Mouse (Mus musculus): ENCODE measurements around the gene Tbx4. TPM values are rescaled to one million over a fixed set of nuclear protein-coding genes. Genes with fewer than 3 reads are reported as not detected.

Gene Tbx4
- polyA plus RNA-seq, 1 experiment from 2014 or later: not detected

DNA sequence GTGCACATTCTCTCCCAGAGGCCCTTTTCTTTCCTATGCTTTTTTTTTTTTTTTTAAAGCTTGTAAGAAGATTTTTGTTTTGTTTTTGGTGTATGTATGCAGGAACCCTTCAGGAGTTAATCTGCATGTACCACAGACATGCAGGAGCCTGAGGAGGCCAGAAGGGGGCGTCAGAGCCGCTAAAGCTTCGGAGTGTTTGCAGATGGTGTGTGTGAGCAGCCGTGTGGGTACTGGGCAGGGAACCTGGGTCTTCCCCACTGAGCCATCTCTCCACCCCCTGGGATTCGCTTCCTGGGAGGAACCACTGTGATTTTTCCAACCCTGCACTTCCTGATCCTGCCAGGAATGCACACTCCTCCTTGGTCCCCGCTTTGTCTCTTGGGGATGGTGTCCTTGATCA is 35.5 kb upstream of the Tbx4 start:
- DNase-seq (ENCODE audit: low spot score): no peak

DNA sequence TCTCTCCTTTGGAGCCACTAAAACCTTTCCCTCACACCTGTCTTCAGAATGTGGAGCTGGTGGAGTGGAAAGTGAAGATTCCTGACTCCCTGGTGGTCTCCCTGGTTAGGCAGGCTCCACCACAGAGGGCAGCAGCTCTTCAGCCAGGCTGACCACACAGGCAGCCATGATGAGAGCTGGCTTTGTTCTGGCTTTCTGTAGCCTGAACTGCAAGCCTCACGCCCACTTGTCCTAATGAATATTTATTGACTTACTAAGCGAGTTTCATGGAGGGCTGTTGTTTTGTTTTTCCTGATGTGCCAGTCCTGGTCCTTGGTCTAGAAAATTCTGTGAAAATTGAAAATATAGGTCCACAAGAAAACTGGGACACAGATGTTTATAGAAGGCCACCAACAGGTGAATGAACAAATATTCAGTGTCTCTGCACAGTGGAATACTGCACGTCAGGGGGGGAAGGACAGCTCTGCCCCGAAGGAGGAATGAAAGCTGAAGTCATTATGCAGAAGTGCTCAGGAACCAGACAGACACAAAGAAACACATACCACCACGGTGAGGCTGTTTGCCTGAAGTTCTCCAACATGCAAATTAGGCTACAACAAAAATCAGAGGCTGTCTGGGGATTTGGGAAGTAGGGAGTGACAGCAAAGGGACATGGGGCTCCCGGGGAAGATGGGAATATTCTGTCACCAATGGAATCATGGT is 28.1 kb upstream of the Tbx4 start:
- no peak for DNase-seq (ENCODE audit: low spot score)

DNA sequence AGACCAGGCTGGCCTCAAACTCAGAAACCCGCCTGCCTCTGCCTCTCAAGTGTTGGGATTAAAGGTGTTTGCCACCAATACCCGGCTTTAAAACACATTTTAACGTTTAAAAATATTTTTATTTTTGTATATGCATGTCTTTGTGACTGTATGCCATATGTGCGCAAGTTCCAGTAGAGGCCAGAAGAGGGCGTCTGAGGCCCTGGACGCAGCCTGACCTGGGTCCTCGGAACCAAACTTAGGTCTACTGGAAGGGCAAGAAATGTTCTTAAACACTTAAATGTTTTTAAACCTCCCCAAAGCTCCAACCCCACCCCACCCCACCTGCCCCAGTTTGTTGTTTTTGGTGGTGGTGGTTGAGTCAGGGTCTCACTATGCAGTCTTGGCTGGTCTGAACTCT is 21.9 kb upstream of the Tbx4 start:
- no peak for DNase-seq (ENCODE audit: low spot score)

DNA sequence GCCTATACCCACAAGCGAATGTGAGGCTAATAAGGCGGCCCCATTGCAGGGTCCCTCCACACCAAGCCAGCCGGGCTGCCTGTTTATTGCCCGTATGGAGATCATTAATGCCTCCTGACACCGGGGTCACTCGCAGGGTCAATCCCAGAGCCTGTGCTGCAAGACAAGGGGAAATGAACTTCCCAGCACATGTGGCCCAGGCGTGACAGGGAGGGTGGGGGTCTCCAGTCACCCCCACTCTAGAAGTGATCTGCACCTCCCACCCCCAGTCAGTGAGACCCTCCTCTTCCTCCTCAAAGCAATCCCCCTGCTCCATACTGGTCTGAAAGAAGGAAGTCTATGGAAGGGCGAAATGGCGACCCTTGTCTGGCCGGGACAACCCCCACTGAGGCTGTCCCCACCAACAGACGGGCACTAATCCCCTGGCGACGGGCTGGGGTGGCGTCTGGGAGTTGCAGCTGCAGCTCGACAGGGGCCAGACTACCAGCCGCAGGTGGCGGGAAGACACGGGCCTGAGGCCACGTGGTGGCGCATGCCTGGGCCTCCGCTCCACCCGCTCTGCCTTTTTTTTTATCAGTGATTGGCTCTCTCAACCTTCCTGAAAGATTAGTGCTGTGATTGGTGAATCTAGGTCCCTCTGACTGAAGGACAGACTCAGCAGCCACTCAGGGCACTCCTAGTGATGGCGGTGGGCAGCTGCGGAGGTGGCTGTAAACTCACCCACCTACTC is 10.0 kb upstream of the Tbx4 start:
- DNase-seq (ENCODE audit: low spot score): no peak

DNA sequence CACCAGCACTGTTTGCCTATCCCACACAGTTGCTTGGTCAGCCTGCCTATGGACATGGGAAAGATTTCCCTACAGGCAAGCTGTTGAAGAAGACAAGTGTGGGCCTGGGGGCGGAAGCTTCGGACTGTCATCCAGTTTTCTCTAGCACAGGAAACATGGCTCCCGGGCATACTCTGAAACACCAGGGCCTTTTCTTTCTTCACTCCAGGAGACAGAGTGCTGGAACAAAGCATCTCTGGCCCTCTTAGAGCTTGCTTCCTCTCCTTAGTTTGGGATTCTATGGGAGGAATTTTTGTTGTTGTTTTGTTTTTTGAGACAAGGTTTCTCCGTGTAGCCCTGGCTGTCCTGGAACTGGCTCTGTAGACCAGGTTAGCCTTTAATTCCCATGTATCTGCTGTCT is 1.7 kb upstream of the Tbx4 start:
- no peak for DNase-seq (ENCODE audit: low spot score)

DNA sequence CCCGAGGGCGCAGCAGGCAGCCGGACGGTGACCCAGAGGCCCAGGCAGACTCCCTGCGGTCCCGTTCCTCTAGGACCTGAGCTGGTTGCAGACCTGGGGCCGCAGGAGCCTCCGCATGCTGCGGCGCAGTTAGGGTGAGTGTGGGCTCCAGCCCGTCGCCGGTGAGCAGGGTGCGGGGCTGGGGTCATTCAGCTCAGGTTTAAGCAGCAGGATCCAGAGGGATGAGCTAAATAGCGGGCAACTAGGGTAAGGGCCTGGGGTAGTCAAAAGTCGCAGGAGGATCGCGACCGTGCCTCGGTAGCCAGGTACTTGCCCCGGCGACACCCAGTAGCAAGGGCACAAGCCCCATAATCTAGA is 185 bp downstream of the Tbx4 start:
- no peak for DNase-seq (ENCODE audit: low spot score)

DNA sequence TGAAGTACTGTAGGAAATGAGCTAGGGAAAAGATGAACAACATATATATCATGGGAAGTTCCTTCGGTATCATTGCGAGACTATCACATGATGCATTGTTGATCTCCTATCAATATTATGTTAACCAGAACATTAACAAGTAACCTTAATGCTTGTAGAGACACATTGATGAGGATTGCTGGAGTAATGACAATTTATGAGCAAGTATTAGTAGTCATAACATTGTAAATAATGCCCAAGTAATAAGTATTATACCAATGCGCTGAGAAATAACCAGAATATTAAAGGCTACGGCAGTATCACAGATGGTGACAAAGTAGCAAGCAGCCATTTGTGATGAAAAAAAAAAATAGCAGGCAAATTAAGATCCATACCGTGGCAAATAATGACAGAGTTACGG is 1.1 kb downstream of the Tbx4 start:
- no peak for DNase-seq (ENCODE audit: low spot score)

DNA sequence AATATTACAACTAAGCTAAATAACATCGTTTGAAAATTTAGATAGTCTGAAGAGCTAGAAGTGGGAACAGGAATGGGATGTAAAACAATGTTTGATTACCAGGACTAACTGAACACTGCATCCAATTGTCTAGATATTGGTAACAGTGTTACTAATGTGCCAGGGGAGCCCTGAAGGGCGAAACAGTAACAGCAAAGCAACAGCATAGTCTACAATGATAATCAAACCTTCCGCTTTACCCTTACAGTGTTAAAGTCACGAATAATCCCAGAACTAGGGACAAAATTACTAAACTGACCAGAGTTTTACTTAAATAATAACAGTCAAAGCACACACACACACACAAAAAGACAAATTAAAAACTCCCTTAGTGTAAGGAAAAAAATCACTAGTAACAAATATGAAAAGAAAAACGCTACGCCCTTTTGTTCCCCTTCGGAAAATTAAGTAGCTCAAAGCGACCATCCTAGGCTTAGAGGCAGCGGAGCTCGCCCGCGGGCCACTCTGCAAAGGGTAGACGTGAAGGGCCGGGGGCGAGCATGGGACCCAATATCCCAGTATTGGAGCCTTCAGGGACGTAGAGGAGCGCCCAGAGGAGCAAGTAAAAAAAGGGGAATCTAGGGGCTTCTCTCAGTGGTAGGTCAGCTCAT is 1.7 kb downstream of the Tbx4 start:
- no peak for DNase-seq (ENCODE audit: low spot score)

DNA sequence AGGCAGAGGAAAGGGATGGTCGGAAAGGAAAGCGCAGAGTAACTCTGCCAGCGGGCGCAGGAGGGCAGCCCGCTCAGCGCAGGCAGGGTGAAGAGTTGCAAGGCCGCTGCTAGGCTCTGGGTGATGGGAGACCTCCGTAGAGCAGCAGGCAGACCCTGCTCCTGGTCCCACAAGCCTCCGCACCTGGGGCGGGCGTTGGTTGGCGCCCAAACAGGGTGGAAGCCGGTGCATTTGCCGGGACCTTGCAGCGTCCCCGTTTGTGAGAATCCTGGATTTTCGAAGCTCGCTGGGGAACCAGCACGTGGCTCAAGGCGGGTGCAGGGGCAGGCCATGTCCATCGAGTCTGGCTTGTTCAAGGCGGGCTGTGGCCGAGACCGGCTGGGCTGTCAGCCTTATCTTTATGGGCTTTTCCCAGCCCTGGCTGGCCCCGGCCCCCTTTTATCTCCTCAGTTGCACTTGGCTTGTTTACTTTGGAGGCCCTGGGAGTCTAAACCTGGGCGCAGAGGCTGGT is 2.3 kb downstream of the Tbx4 start:
- no peak for DNase-seq (ENCODE audit: low spot score)

DNA sequence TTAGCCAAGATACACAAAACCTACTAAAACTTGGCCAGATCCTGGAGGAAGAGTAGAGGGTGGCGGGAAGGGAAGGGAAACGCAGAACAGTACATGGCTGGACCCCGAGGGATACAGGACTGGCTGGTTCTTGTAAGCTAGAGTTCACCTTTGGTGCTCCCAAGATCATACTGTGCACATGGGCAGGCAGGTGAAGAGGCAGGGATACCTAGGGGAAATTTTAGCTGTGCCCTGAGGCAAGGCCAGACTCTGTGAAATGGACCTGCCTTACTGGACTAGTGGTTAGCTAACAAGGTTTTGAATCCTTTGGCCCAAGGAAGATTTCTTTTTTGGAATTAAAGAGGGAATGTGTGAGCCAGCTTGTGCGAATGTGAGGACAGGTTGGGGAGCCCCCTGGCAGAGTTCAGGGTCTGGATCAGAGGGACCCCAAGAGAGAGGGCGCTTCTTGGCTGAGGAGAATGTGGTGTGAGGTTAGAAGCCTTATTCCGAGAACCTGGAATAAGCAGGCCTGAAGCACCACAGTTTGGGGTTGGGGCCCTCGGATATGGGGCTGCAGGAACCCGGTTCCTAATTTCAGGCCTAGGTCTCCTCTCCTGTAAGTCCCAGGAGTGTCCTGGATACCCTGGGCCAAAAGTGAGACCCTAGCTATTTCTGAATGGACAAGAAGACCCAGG is 3.0 kb downstream of the Tbx4 start:
- no peak for DNase-seq (ENCODE audit: low spot score)

DNA sequence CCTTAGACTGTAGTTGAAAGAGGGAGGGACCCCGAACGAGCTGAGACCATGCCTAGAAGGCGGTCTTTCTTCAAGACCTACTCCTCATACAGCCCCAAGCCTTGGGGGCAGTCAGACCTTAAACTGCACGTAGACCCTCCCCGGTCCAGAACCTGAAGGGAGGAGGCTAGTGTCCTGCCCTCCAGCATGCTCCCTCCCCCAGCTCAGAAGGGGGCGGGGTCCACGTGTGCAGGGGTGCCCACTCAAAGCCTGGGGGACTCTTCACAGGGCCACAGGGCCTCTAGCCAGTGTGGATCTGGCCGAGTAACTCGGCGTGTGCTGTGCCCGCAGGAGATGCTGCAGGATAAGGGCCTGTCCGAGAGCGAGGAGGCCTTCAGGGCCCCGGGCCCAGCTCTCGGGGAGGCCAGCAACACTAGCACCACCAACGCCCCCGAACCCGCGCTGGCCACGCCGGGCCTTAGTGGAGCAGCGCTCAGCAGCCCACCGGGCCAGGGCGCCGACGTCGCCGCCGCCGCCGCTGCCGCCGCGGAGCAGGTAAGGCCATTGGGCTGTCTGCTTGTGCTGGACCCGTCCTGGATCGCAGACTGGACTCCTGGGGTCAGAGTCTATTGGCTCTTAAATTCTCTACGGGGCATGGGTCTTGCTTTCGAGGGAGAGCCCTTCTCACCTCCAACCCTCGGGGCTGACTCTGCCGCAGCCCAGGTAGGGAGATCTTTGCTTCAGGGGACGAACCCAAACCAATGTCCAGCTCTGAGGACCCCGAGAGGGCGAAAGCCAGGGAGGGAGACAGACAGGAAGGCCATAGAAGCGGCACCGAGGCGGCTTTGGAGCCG is 3.7 kb downstream of the Tbx4 start:
- DNase-seq (ENCODE audit: low spot score): no peak

DNA sequence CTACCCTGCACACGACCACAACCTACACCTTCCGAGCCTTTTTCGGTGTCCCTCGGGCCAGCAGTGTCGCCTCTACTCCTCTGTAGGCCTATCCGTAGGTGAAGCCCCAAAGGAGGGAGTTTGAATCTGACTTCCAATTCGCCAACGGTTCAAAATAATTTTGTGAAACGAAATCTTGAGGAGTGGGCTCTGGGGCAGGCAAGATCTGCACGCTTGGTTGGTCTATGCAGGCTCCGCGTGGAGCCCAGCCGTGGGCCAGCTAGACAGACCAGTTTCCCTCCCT is 4.3 kb downstream of the Tbx4 start:
- DNase-seq (ENCODE audit: low spot score): no peak

DNA sequence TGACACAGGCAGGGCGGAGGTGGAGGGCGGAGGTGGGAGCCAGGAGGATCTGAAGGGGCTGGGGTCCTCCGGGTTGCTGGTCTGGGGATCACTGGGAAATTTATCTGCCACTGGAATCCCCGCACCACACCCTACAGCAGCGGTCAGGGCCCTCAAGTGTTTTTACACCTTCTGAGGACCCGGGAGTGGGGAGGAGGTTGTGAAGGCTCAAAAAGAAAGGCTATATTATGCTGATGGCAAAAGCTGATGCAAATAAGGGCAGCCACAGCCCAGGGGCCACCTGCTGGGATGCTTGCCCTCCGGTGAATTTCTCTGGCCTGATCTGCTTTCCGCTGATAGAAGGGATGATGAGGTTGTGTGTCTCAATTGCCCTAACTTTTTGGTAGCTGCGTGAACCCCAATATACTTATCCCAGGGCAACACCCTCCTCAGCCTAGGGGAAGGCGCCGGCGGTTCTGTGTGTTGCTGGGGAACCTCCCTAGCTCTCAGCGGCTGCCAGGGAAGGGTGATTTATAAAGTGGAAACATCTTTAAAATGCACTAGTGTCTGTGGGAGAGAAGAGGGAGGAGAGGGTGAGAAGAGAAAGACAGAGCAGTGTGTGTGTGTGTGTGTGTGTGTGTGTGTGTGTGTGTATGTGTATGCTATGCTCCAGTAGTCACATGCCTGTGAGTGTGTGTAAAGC is 4.9 kb downstream of the Tbx4 start:
- no peak for DNase-seq (ENCODE audit: low spot score)

DNA sequence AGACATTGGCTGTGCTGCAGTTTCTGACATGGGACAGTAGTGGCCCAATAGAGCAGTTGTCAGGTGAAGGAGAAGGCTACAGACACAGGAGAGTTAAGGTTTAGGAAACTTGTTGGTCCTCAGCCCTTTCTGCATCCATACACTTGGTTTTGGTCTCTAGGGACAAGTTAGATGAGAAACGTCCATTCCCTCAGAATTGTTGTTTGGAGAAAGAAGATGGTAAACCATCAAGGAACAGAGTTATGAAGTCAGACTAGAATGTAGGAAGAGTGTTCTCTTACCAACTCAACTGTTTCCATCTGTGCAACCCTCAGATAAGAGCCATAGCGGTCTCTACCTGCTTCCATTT is 5.4 kb downstream of the Tbx4 start:
- no peak for DNase-seq (ENCODE audit: low spot score)

DNA sequence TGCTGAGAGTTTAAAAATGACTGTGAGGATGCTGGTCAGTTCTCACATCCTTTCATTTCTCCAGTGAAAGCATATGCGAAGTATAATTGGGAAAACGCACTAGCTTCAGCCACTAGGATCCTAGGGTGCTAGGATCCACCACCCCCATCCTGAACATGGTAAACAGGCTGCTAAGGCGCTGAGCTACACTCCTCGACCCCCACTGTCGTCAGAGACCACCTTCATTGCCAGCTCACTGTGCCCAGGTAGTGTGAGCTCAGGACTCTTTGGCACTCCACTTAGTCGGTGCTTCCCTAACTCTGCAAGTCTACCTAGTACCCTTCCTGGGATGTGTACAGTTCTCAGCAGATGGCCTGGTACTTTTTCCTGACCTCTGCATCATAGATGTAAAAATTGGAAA is 6.5 kb downstream of the Tbx4 start:
- no peak for DNase-seq (ENCODE audit: low spot score)

DNA sequence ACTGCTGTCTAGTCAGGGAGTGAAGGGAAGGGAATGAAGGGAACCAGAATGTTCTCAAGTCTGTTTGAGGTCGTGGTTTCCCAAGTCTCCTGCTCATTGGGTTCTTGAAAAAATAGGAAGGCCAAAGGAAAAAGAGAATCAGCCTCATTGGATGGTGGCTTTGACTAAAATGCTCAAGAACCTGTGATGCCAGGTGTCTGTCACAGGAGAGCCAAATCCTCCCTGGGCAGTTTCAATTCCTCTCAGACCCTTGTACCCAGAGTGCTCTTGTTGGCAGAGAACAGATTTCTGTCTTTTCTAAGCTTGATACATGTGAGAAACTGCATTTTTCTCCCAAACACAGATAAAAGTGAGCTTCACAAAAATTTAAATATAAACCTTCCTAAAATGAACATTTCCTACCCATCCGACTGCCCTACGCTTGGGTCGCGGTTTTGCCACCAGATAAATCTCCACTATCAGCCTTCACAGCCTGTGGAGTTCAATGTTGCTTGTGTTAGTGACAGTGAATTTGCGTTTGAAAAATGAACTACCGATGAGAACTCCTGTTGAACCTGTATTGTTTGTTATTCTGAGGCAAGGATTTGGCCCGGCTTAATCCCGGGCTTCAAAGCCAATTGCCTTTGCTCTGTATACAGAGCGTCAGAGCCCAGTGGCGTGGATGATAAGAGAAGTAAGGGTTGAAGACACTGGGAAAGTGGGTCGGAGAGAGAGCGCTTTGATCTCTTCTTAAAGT is 7.3 kb downstream of the Tbx4 start:
- DNase-seq (ENCODE audit: low spot score): no peak

DNA sequence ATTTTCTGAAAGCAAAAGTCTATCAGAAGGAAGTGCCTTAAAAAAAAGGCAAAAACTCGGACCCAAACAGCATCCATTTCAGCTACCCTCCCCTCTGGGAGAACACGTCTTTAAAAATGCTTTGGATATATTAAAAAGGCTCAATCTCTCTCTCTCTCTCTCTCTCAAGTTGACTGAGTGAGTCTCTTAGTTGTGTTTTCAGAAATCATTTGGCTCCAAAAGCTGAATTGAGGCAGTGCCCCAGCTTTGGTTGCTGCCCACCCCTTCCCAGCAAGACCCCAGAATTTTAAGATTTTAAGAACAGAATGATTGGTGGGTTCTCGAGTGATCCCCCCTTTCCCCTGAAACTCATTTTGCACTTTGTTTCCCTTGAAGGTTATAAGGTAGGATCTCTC is 7.9 kb downstream of the Tbx4 start:
- DNase-seq (ENCODE audit: low spot score): no peak

DNA sequence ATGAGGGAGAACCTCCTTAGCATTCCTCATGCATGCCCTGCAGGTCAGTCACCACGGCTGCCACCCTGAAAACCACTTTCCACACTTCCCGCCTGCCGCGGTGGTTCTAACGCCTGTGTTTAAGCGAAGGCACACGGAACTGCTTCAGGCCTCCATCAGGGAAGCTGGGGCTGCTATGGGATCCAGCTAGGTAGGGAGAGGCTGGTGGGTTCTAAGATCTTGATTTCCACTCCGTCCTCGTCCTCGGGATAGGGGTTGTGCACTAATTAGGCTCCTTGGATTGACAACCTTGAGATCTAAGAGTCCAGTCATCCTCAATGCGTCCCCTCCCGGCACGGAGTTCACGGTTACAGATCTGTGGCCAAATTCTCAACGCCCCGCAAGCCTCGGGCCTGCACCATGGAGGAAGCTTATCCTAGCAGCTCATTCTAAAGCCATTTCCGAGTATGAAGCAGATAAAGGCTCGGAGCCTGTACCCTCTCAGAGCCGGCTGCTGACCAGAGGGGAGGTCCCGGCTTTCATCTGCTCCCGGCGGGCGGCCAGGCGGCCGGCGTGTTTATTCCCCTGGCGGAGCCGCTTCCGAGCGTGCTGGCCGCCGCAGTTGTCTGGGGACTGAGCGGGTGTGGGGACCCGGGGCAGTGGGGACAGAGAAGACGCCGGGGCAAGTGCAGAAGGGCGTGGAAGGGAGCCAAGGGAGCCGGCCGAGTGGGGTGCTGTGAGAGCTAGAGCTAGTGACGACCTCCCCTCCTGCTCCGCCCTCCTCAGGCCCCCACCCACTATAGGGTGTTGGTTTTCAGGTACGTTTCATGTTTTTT is 8.7 kb downstream of the Tbx4 start:
- DNase-seq (ENCODE audit: low spot score): no peak

DNA sequence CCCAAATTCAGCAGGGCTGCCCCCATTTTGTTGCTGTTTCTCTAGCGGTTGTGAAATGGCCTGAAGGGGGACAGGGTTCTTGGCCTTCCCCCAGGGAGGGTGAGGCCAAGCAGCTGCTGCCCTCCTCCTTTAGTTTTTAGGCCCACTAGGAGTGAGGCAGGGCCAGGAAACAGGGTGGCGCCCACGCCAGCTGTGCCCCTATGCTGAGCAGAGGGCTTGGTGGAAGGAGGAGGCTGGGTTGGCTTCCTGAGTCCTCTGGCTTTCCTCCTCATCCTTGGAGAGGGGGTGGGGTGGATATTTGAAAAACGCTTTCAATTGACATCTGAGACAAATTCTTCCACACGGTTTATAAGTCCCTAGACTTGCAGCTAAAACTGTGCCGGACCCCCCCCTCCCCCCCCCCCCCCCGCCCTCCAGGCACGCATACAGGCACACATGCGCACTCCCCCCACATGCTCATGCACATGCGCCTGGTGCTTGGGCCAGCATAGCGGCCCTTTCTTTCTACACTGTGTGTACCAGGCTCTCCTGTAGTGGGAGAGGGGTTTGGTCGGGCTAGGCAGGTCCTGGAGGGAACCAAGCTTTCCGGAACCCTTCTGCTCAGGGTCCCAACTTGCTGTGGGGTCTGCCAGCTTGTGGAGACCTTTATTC is 10.2 kb downstream of the Tbx4 start:
- DNase-seq (ENCODE audit: low spot score): no peak

All from thymus, postnatal 0 days (tissue).